Mouse (Mus musculus): Measurements from ENCODE around the gene Ptchd4. TPM values are rescaled to one million over a fixed set of nuclear protein-coding genes. Genes with fewer than 3 reads are reported as not detected.

Gene Ptchd4
- total RNA-seq (2021), result 10 to 100 TPM; 10.4 to 11.0 TPM

- intact Hi-C loops (cut with DNase I), result loop anchor here (10.0 kb wide), 1 partner anchor 289 kb away; no protein-coding TSS in a partner anchor
- DNase-seq, result peak; percentile 62
These were observed at the start of gene Ptchd4 for GRCm38 (mm10) chr17:42315669-42316611. Gene Ptchd4, plus strand, starts transcription at chr17:42315947.

- DNase-seq, result no peak
- intact Hi-C loops (cut with DNase I), result no loop called here
These were observed 38.9 kb upstream of the Ptchd4 start for GRCm38 (mm10) chr17:42276861-42277260.

- intact Hi-C loops (cut with DNase I), result no loop called here
- DNase-seq, result peak; percentile 18
These were observed 31.4 kb upstream of the Ptchd4 start for GRCm38 (mm10) chr17:42284391-42284790.

GRCm38 (mm10) chr17:42286255-42286654, 29.5 kb upstream of the Ptchd4 start:
- DNase-seq, result no peak
- intact Hi-C loops (cut with DNase I), result no loop called here

- intact Hi-C loops (cut with DNase I), result no loop called here
- no peak for DNase-seq
These were observed 25.4 kb upstream of the Ptchd4 start for GRCm38 (mm10) chr17:42290341-42290740.

- no peak for DNase-seq
- intact Hi-C loops (cut with DNase I), result no loop called here
These were observed 24.0 kb upstream of the Ptchd4 start for GRCm38 (mm10) chr17:42291793-42292192.

- peak; percentile 13 for DNase-seq
- intact Hi-C loops (cut with DNase I), result no loop called here
These were observed 17.8 kb upstream of the Ptchd4 start for GRCm38 (mm10) chr17:42297986-42298385.

GRCm38 (mm10) chr17:42299681-42300080, 16.1 kb upstream of the Ptchd4 start:
- DNase-seq, result no peak
- intact Hi-C loops (cut with DNase I), result no loop called here

- intact Hi-C loops (cut with DNase I), result no loop called here
- no peak for DNase-seq
These were observed 12.6 kb upstream of the Ptchd4 start for GRCm38 (mm10) chr17:42303062-42303577.

GRCm38 (mm10) chr17:42304262-42304661, 11.5 kb upstream of the Ptchd4 start:
- intact Hi-C loops (cut with DNase I), result no loop called here

GRCm38 (mm10) chr17:42307001-42307400, 8.7 kb upstream of the Ptchd4 start:
- intact Hi-C loops (cut with DNase I), result no loop called here

More at GRCm38 (mm10) chr17:42304262-42304661, 11.5 kb upstream of the Ptchd4 start:
- no peak for DNase-seq

GRCm38 (mm10) chr17:42310136-42310535, 5.6 kb upstream of the Ptchd4 start:
- peak; percentile 32 for DNase-seq
- intact Hi-C loops (cut with DNase I), result loop anchor here (10.0 kb wide), 1 partner anchor 295 kb away; no protein-coding TSS in a partner anchor

More at GRCm38 (mm10) chr17:42307001-42307400, 8.7 kb upstream of the Ptchd4 start:
- DNase-seq, result no peak

GRCm38 (mm10) chr17:42316612-42316982, 850 bp downstream of the Ptchd4 start:
- peak; percentile 41 for DNase-seq
- intact Hi-C loops (cut with DNase I), result loop anchor here (10.0 kb wide), 1 partner anchor 288 kb away; no protein-coding TSS in a partner anchor

- intact Hi-C loops (cut with DNase I), result no loop called here
- DNase-seq, result no peak
These were observed 20.0 kb downstream of the Ptchd4 start for GRCm38 (mm10) chr17:42335787-42336186.

GRCm38 (mm10) chr17:42336571-42336970, 20.8 kb downstream of the Ptchd4 start:
- DNase-seq, result no peak
- intact Hi-C loops (cut with DNase I), result no loop called here

GRCm38 (mm10) chr17:42346027-42346426, 30.3 kb downstream of the Ptchd4 start:
- no peak for DNase-seq

GRCm38 (mm10) chr17:42358481-42358880, 42.7 kb downstream of the Ptchd4 start:
- intact Hi-C loops (cut with DNase I), result no loop called here
- no peak for DNase-seq

More at GRCm38 (mm10) chr17:42346027-42346426, 30.3 kb downstream of the Ptchd4 start:
- intact Hi-C loops (cut with DNase I), result no loop called here

- no peak for DNase-seq
- intact Hi-C loops (cut with DNase I), result no loop called here
These were observed 47.5 kb downstream of the Ptchd4 start for GRCm38 (mm10) chr17:42363085-42363710.

GRCm38 (mm10) chr17:42364716-42365115, 49.0 kb downstream of the Ptchd4 start:
- no peak for DNase-seq
- intact Hi-C loops (cut with DNase I), result no loop called here

GRCm38 (mm10) chr17:42374881-42375280, 59.1 kb downstream of the Ptchd4 start:
- intact Hi-C loops (cut with DNase I), result no loop called here
- DNase-seq, result no peak

GRCm38 (mm10) chr17:42393086-42393485, 77.3 kb downstream of the Ptchd4 start:
- DNase-seq, result no peak
- intact Hi-C loops (cut with DNase I), result no loop called here
